Mouse (Mus musculus): ENCODE data around the gene Hoxb6.

Hoxb6 gene

DNA sequence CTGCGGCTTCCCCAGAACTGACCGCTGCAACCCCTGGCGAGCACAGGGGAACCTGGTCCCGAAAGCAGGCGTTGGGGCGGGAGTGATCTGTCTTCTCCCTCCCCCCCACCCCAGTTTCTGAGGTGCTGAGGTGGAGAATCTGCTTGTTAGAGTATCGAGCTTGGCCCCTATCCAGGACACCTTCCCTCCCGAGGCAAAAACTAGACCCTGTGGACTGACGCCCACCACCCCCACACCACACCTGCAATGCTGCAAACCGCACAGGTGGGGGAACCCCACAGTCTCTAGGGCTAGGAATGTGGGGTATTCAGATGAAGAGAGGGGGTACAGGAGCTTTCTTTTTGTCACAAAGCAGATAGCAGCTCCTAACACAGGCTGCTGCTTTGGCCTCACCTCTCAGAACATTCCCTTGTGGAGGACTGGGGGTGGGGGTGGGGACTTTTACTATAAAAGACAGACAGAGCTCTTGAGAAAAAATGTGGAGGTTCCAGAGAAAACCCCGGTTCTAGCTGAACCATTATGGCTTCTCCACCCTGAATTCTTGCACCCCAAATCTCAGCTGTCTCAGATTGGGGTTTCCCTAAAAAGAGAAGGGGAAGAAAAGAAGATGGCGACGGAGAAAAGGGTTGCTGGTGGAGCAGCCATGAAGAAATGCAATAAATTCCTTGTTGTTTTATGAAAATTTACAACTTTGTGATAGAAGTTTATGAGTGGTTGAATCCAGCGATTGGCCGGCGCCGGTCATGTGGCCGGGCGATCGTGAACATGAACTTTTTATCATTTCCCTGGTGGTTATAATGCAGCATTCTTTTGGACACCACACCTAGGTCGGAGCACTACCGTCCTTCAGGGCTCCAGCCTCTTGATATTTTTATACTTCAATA is at the start of gene Hoxb6:
Gene Hoxb6 (plus strand): TSS at position 796 of the 884 bp plus-strand sequence.
- DNase-seq (ENCODE audit: extremely low read depth, low read depth, low spot score), result no peak

DNA sequence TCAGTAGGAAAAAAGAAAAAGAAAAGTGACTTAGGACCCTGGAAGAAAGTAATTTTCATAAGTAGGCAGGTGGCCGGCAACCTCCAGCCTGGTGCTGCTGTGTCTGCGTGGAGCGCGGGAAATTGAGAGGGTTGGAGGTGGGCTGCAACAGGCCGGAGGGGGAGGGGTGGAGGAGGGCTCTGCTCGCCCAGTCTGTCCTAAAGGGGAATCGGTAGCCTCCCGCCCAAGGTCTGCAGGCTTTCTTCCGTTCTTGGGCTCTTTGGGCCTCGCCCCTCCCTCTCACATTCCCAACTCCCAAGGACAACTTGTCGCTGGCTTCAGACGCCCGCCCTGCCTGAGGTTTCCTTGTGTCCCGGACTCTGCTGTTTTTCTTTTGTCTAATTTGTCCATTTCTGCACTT is 41.4 kb upstream of the Hoxb6 start:
- no peak for DNase-seq (ENCODE audit: extremely low read depth, low read depth, low spot score)

DNA sequence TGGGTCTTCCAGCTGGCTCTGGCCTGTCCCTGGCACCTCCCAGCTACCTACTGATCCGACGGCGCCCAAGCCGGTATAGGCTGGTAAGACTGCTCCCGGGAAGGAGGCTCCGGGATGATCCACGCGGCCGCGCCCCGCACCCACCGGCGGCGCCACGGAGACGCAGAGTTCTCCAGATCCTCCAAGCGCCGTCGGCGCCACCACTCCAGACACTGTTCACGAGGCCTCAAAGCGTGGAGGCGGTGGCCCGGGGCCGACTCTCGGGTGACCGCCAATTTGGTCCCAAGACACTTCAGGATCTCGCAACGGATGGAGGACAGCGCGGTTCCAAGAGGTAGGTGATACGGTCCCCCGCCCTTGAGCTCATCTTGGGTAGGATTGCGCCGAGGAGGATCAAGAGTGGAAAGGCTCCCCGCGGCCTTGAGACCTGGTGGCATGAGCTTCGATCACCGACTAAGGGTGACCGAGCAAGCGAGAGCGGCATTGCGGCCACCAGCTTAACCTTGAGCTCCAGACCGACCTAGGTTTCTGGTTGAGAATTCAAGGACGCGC is 40.7 kb upstream of the Hoxb6 start:
- DNase-seq (ENCODE audit: extremely low read depth, low read depth, low spot score), result no peak

DNA sequence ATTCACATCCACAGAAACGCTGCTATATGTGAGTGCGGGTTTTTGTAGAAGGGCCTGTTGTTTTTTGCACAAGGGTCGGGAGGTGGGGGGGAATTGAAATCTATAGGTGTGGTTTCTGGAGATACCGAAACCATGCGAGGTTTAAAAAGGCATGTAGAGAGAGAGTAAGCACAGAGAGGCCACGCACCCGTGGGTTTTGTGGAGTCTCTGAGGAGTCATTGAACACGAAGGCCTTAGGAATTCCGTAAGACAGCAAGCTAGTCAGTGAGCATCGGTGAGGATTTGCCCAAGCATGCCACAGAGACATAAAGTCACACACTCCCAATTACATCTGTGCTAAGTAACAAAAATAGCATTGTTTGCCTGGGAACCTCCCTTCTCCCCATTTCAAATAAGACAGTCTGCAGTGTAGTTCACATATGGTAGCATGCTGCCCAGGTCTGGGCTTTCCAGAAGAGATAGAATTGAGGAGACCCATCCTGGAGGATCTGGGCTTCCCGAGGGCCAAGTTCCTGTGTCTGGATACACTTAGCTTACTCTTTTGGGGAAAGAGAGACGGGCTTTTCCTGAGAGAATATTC is 39.6 kb upstream of the Hoxb6 start:
- no peak for DNase-seq (ENCODE audit: extremely low read depth, low read depth, low spot score)

DNA sequence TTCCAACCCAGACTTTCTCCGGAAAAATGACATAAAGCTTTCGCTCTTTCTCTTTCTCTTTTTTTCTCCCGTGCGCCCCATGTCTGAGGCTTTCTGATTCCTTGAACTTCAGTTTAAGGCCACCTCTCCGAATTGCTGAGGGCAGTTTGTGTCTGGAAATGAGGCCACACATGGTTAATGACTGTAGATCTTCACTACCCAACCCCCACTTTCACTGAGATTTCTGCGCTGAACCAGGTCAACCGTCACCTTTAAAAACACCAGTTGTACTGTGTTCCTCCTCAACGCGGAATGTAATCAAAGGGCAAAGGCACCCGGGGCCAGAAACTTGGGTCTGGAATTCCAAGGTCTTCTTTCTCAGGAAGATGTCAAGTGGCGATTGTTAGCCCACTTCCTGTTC is 38.1 kb upstream of the Hoxb6 start:
- DNase-seq (ENCODE audit: extremely low read depth, low read depth, low spot score), result no peak

DNA sequence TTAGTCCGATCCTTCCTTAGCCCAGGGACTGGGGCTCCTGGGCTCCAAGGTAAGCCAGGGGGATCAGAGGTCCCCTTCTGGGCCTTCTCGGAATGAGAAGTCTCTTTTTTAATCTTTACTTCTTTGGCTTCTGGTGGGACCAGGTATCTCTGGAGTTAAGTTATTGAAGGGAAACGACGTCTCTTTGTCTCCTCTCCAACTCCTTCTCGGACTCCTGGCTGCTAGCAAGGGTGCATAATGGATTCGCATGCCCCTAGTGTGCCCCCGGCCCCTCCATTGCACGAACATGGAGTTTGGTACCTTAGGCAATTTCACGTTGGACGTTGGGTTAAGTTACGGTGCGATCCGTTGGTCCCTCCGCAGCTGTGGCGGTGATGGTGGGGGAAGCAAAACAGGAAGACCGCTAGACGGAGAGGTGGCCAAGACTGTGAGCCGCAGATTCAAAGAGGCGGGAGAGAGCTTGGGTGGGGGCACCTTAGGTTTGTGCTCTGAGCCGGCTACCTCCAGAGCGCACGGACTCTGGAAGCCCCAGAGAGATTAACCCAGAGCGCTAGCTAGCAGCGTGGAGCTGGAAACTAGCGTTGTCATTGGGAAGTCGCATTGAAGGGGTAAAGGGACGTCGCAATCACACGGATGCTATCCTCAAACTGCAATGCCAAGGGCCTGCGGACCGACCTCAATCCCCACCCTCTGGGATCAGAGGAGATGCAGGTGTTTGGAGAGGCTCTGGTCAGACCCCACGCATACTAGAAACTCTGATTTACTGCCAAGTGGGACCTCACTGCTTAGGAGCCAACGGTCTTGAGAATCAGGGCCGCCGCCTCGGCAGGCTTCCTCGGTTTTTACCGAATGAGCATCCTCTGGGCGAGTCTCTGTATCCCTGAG is 36.9 kb upstream of the Hoxb6 start:
- no peak for DNase-seq (ENCODE audit: extremely low read depth, low read depth, low spot score)

DNA sequence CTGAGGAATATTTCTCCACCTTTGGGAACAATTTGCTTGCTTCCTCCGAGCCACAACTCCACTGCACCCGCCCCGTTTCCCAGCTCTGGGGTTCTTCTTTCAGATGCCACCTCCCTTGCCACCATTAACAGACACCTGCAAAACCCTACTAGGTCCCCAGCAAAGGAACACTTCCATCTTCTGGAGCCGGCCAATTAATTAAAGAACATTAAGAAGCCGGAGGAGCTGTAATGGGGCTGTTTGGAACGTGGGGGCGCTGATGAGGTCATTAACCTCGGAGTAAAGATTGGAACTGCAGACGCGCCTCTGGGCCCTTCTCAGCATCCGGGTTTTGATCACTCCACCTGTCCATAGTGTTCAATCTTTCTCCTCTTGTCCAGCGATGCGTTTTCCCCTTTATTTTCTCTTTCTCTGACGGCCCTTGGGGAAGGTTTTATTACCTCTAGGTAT is 36.3 kb upstream of the Hoxb6 start:
- DNase-seq (ENCODE audit: extremely low read depth, low read depth, low spot score), result no peak

DNA sequence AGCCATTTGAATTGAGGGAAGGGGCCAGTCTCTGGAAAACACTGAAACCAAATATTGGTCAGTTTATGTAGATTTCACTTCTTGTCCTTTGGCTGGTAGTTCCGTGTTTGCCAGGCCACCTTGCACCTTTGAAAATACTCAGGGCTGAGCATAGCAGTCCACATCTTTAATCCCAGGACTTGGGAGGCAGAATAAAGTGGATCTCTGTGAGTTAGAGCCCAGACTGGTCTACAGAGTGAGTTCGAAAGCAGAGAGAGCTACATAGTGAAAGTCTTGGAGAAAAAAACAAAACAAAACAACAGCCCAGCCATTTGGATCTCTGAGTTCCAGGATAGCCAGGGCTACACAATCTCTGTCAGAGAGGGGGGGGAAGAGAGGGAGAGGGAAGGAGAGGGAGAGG is 35.1 kb upstream of the Hoxb6 start:
- DNase-seq (ENCODE audit: extremely low read depth, low read depth, low spot score), result no peak

DNA sequence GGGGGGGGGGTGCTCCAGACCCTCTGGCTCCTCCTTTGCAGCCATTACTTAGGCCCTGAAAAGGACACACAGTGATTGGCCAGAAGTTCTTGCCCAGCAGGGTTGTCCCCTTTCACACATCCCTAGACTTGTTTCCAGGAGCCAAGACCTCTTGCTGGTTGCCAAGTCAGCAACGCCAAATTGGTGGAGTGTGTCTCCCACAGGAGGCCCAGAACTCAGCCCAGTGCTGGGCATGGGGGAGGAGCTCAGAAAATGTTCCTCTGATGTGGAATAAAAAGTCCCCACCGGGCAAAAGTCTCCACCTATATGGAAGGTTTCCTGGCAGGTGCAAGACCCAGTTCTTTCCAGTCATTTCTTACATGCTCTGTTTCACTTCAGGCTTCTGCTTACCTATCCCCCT is 33.2 kb upstream of the Hoxb6 start:
- no peak for DNase-seq (ENCODE audit: extremely low read depth, low read depth, low spot score)

DNA sequence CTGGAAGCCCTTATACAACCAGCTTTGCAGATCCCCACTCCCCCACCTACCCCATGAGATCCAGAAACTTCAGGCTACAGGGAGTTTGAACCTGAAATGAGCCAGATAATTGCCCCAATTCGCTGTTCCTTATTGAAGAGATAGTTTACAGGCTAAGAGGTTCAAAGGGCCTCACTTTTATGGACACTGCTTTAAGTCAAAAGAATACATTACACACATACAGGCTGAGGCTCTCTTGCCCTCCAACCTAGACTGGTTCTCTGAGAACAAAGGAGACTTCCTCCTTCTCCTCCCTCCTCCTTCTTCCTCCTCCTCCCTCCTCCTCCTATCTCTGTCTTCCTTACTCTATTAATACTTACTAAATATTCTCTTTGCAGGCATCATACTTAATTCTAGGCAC is 32.8 kb upstream of the Hoxb6 start:
- no peak for DNase-seq (ENCODE audit: extremely low read depth, low read depth, low spot score)

DNA sequence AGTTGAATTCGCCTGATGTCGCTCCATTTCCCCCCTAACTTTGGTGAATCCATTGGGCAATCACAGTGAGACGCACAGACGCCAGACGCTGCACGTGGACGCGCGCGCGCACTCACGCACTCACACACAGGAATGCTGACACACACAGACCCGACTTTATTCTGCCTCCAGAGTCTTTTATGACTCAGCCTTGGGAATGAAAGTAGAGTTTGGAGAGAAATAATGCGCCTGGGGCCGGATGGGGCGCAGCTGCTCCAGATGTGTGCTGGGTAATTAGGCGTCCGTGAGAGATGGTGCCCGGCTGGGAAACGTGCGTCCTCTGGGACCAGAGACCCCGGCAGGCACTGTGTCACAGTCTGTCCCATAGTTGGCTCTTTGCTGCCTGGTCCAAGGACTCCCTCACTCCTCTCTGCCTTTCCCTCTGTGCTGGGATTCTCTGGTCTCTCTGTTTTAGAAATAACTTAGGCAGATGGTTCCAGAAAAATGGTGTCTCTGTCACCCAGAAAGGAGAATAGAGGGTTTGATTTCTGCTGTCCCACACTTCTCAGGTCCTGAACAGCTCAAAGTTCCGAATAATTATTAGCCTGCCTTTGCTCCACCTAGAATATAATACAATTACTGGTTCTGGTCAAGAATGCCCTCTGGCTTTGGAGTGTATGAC is 31.8 kb upstream of the Hoxb6 start:
- no peak for DNase-seq (ENCODE audit: extremely low read depth, low read depth, low spot score)

DNA sequence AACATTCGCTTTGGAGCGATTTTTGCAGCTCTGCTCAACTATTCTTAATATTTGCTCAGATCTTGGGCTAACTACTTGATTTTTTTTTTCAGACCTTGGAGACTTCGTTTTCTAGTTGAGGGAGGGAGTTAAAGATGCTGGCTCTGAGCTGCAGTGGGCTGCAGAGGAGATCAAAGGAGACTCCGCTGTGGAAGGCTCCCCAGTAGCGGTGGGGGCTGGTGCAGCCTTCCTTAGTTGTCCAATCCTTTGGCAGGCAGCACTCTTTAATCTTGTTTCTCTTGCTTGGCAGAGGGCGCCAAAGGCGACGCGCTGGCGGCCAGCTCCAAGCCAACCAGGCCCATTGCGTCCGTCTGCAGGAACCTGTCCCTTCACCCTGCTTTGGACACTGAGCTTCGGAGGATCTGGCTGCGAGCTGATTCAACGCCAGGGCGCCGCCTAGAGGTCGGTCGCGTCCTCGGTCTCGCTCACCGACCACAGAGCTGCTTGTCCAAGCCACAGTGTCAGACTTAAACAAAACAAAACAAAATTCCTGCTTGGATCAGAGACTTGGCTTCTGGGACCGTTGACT is 30.9 kb upstream of the Hoxb6 start:
- DNase-seq (ENCODE audit: extremely low read depth, low read depth, low spot score), result no peak

DNA sequence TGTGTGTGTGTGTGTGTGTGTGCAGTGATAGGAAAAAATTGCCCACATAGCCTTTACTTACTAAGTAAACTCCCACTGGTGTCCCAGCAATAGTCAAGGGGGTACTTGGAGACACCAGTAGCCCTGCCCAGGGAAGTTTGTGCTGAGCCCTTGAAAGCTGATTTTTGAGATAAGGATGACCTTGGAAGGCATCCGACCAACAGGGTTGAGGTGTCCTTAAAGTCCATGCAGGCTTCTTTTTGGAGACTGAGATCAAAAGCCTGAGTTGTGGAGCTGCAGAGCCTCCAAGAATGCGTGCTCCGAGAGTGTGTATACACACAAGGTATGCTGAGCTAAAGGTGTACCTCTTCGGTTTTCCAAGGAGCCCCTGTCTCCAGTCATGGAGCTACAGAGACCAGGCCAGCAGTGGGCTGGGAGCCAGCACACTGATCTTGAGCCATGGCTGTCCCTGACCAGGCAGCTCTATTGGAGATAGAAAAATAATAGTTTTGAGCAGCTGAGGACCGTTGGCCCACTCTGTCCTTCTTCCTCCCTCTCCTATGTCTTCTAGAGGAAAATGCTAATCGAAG is 29.9 kb upstream of the Hoxb6 start:
- no peak for DNase-seq (ENCODE audit: extremely low read depth, low read depth, low spot score)

DNA sequence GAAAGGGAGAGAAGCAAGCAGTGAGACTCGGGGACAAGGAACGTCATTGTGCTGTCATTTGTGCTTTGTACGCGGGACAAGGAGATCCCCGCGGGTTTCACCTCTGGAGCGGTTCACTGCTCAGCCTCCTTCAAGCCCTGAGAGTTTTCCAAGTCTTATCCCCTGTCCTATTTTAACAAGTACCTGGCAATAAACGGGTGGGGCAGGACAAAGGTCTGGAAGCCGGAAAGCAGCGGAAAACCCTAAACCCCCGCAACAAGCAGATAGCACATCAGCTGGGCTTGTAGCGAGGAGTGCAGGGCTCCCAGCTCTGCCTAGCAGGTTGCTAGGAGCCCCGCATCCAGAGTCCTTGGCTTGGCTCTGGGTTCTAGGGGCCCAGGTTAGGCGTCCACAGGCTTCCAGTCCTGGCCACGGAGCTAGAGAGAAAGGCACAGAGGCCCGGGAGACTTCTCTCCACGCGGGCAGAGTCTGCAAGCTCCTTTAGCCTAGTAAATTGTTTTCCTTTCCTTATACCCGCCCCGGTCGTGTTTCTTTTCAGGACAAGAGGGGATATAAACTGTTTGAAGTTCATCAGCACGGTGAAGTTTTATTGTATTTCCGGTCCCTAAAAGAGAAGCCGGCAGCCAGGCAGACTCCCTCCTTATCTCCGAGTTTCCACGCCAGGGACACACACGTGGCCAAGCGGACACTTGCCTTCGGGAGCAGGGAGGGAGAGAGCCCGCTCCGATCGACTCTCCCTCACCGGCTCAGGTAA is 28.5 kb upstream of the Hoxb6 start:
- no peak for DNase-seq (ENCODE audit: extremely low read depth, low read depth, low spot score)

DNA sequence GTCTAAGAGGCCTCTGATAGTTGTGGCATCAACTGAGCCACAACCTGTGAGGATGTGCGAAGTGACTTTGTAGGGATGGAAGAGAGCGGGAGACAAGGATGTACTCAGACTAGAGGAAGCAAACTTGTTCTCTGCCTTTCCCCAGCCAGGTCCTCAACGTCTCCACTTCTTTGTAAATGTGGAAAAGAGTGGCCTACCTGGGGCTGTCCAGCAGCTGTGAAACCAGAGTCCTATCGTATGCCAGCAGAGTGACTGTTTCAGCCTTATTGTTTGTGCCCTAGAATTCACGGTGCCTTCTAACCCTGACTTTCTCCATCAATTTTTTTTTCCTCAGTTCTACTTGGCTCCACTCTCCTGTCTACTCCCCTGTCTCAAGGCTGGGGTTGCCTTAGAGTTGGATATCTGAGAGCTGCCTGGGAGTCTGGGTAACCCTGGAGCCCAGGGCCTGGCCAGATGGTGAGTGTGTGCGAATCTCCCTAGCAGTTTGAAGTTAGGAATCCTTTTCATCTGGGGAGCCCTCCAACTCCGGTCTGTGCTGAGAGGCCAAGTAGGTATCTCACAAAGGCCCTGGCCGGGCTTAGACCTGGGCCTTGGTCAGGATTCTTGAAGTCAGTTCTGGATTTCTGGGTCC is 27.8 kb upstream of the Hoxb6 start:
- no peak for DNase-seq (ENCODE audit: extremely low read depth, low read depth, low spot score)

DNA sequence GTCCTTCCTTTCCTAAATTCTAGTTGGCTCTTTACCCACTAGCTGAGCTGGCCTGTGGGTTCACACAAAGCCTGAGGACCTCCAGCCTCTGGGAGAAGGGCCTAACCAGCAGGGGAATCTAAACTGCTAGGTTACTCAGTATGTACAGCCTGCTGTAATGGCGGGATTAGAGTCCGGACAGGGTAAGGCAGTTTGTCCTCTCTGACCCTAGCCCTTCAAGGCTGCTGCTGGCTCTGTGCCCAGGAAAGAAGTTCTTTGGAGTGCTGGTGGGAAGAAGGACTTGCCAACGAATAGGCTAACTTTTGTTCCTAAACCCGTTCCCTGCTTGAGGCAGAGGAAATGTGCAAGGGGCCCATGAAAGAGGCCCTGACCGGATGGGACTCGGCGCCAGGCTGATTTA is 26.3 kb upstream of the Hoxb6 start:
- no peak for DNase-seq (ENCODE audit: extremely low read depth, low read depth, low spot score)

DNA sequence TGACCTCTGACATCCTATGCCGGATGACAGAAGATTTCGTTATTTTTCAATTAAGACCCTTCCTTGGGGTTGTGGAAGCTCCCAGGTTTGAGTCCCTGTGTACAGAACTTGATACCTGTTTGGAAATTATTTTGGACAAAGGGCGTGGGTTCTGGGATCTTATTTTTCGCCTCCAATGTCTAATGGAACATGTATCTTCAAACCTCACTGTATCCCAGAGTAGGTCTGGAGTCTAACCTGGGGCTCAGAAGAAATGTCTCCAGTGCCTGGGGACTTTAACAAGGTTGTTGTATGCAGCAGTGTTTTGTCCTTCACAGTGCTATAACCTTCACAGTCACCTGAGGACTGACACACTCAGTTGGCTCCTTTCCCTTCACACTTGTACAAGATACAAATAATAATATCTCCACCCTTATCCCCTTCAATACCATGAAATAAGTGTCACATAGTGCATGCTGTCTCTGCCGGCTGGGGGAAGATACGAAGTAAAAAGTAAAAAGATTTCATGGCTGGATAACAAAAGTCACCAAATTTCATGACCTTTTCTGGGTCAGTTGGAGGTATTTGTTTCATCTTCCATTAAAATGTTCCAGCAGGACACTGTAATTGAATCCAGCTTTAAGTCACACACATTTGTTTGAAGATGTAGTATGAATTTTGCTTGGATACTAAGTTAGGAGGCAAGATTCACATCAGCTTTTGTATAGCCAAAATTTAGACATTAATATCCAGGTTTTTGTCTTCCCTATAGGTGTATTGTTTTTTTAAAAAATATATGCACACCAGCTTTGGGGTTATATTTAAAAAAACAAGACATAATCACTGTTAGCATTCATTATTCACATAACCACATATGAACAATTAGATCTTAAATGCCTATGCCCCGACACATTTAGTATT is 25.0 kb upstream of the Hoxb6 start:
- no peak for DNase-seq (ENCODE audit: extremely low read depth, low read depth, low spot score)

All from fat pad, adult 2 months (tissue).